Comparison of ENCODE assay signal across 8 mouse cellular contexts in the genomic region with DNA sequence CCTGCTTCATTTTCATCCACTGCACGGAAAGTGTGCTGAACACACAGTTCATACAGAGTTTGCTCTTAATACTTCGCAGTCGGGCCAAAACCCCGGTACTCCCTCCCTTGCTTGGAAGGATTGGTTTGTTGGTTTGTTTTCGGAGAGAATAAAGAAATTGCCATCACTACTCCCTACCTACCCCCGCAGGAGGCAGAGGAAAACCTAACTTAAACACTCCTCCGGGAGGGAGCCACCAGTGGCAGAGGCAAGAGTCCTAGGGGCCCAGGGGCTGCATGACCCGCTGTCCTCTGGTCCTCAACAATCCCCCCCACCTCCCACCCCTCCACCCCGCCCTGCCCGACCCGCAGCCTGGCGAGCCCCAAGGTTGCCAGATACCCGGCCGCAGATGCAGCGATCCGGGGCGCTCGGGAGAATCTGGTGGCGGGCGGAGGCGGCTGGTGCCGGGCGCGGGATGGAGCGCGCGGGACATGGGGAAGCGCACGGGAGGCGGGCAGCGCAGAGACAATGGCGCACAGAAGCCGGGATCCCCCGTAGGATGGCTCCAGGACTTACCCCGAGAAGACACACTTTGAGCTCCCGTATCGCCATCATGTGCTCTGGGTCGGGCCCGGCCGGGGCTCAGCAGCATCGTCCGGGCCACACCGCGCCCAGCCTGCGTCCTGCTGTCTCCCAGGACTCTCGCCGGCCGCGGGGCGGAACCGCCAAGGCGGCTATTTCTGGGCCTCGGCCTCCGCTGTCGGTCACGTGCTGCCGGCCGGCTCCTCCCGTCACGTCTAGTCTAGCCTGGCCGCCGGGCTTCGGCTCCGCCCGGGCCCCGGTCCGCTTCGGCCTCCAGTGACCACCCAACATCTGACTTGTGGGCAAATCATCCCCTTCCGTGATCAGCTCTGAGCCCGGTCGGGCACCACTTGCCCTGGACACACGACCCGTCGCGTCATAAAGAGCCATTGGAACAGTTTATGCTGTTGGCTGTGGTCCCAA. TPM values are rescaled to one million over a fixed set of nuclear protein-coding genes. Genes with fewer than 3 reads are reported as not detected.
DNase-seq lines count a peak whose midpoint lies in the region; ATAC-seq and TF ChIP-seq lines count a peak whose summit lies in the region.

Gene Rab31, minus strand, starts transcription at position 802 of the 984 bp plus-strand sequence.

- peak; percentile 64; the same call in 1 of the 2 replicates for TF ChIP-seq POLR2A in lung, adult 2 months (IDR thresholded peaks at IDR 0.05; ENCODE audit: borderline replicate concordance, extremely low read depth, low read depth, low read length)

- no peaks in the 10 kb centered on the region for H3K27me3 ChIP-seq in neural tube, embryonic 15.5 days (replicated peaks)

- peak within 1 kb of the TSS; percentile 90 for H3K27ac ChIP-seq in layer of hippocampus, adult 2 months
- peak within 1 kb of the TSS; percentile 63 for H3K27ac ChIP-seq in neural tube, embryonic 15.5 days (replicated peaks)

- H3K36me3 ChIP-seq in neural tube, embryonic 15.5 days: no peaks in the 10 kb centered on the region

- peaks cover 11% of the 10 kb centered on the region for H3K4me1 ChIP-seq in lung, adult 2 months (ENCODE audit: control insufficient read depth, insufficient read depth, low read length)
- H3K4me1 ChIP-seq in neural tube, embryonic 15.5 days: peaks cover 49% of the 10 kb centered on the region

- WGBS in lung, adult 2 months: 1% methylated on average over 72 of the region's 75 CpGs
- WGBS in neural tube, embryonic 15.5 days: under 1% methylated on average over 67 of the region's 75 CpGs

- H3K4me3 ChIP-seq in layer of hippocampus, adult 2 months: peak within 1 kb of the TSS; percentile 82
- peak within 1 kb of the TSS; percentile 67 for H3K4me3 ChIP-seq in lung, adult 2 months (replicated peaks; ENCODE audit: extremely low read depth, low read depth, low read length)
- H3K4me3 ChIP-seq in neural tube, embryonic 15.5 days (replicated peaks): peak within 1 kb of the TSS; percentile 55

- peak; percentile 90 for DNase-seq in Muller cell, postnatal 12 days (ENCODE audit: inconsistent ontology term)
- DNase-seq in cerebellum, adult 9-11 months: peak; percentile 80
- DNase-seq in frontal cortex, adult 2 months (ENCODE audit: extremely low spot score in 1 of 2, low spot score in 1 of 2): peak; percentile 58 to 77
- peak; percentile 90 for DNase-seq in heart, postnatal 4 days
- DNase-seq in layer of hippocampus, adult 2 months (ENCODE audit: low spot score in 2 of 2): peak; percentile 63 to 66
- peak; percentile 85 for DNase-seq in lung, adult 2 months
- peak; percentile 73 for DNase-seq in testis, postnatal 14 days (ENCODE audit: low spot score)

- no peaks in the 10 kb centered on the region for H3K9me3 ChIP-seq in neural tube, embryonic 15.5 days (replicated peaks)

- TF ChIP-seq CTCF in layer of hippocampus, adult 2 months (conservative IDR thresholded peaks at IDR 0.05): no peak
- TF ChIP-seq CTCF in lung, adult 2 months (IDR thresholded peaks at IDR 0.05; ENCODE audit: insufficient read depth, low read length): no peak

- peak within 1 kb of the TSS; percentile 79 for H3K9ac ChIP-seq in neural tube, embryonic 15.5 days (replicated peaks)

- peak within 1 kb of the TSS; percentile 85 for H3K4me2 ChIP-seq in neural tube, embryonic 15.5 days

- ATAC-seq in neural tube, embryonic 15.5 days (ENCODE audit: low FRiP score): peak; percentile 80

RNA-seq across cellular contexts. Expression of gene Rab31, which starts in this region (rescaled TPM):
- 74.9 and 77.4 TPM in 2 replicates for polyA plus RNA-seq in frontal cortex, adult 2 months (2012; rRNA removed)
- 10 to 100 TPM; 39.7 to 42.5 TPM for total RNA-seq in heart, postnatal 4 days (2021)
- total RNA-seq in layer of hippocampus, adult 2 months (2021): 10 to 100 TPM; 46.9 TPM
- polyA plus RNA-seq in lung, adult 2 months (2012; rRNA removed): 33.2 and 48.9 TPM in 2 replicates
- 53.2 and 56.8 TPM in 2 replicates for polyA plus RNA-seq in neural tube, embryonic 15.5 days (2015; fragmentation: Nextera tagmentation; extraction: Ambion mirVana)

Comparison
In these comparisons a context has a peak if more than half of its experiments do, and no peak if none do; other contexts are left out.
1. Peak in every context shown above with its lines: DNase-seq, ATAC-seq, H3K4me3 ChIP-seq and H3K27ac ChIP-seq.